Mouse (Mus musculus): ENCODE results near the gene Cela3b. TPM values are rescaled to one million over a fixed set of nuclear protein-coding genes. Genes with fewer than 3 reads are reported as not detected.
"Not testable (repeated sequence)": the region's sequence is repeated elsewhere in the genome, so short reads cannot be mapped to it uniquely, and the experiment has no call there.

Gene Cela3b
- total and polyA plus RNA-seq, 2 experiments from 2014 or later, result not detected

GRCm38 (mm10) chr4:137414936-137415335 is 15.4 kb downstream of the Cela3b start:
- H3K27me3 ChIP-seq (ENCODE audit: insufficient read depth, low read length), result no peaks in the 10 kb centered on the region
- WGBS, result 74% methylated on average over 1 of the region's 1 CpGs
- H3K36me3 ChIP-seq (ENCODE audit: insufficient read depth, low read length), result no peaks in the 10 kb centered on the region
- H3K4me1 ChIP-seq (ENCODE audit: insufficient read depth, low read length), result no peaks in the 10 kb centered on the region
- no peak overlapping the region for H3K4me2 ChIP-seq (ENCODE audit: low read depth, low read length, poor library complexity, severe bottlenecking)
- no peak overlapping the region for H3K27ac ChIP-seq (ENCODE audit: low read depth, low read length)
- H3K9me3 ChIP-seq (ENCODE audit: low read length), result no peaks in the 10 kb centered on the region
- no peak overlapping the region for H3K4me3 ChIP-seq (ENCODE audit: low read depth, low read length)
- ATAC-seq (ENCODE audit: low FRiP score) (no peak), DNase-seq (ENCODE audit: low spot score) (no peak)
- TF ChIP-seq CTCF (IDR thresholded peaks at IDR 0.05), result no peak
- H3K9ac ChIP-seq (replicated peaks; ENCODE audit: low read length, poor library complexity, severe bottlenecking), result no peak overlapping the region

GRCm38 (mm10) chr4:137412185-137412709 is 18.1 kb downstream of the Cela3b start:
- H3K27ac ChIP-seq (ENCODE audit: low read depth, low read length); ATAC-seq (ENCODE audit: low FRiP score); H3K9me3 ChIP-seq (ENCODE audit: low read length); DNase-seq (ENCODE audit: low spot score); H3K4me3 ChIP-seq (ENCODE audit: low read depth, low read length); H3K36me3 ChIP-seq (ENCODE audit: insufficient read depth, low read length); H3K9ac ChIP-seq (replicated peaks; ENCODE audit: low read length, poor library complexity, severe bottlenecking); H3K27me3 ChIP-seq (ENCODE audit: insufficient read depth, low read length); H3K4me2 ChIP-seq (ENCODE audit: low read depth, low read length, poor library complexity, severe bottlenecking); H3K4me1 ChIP-seq (ENCODE audit: insufficient read depth, low read length): not testable (repeated sequence)
- WGBS, result 88% methylated on average over 7 of the region's 7 CpGs

- no peak within 1 kb of the TSS for H3K4me3 ChIP-seq (ENCODE audit: low read depth, low read length)
- TF ChIP-seq CTCF (IDR thresholded peaks at IDR 0.05), result no peak
- H3K27me3 ChIP-seq (ENCODE audit: insufficient read depth, low read length), result no peaks in the 10 kb centered on the region
- no peak within 1 kb of the TSS for H3K27ac ChIP-seq (ENCODE audit: low read depth, low read length)
- DNase-seq (ENCODE audit: low spot score) (no peak), ATAC-seq (ENCODE audit: low FRiP score) (no peak)
- no peaks in the 10 kb centered on the region for H3K36me3 ChIP-seq (ENCODE audit: insufficient read depth, low read length)
- H3K9ac ChIP-seq (replicated peaks; ENCODE audit: low read length, poor library complexity, severe bottlenecking), result no peak within 1 kb of the TSS
- WGBS, result 89% methylated on average over 5 of the region's 5 CpGs
- no peak within 1 kb of the TSS for H3K4me2 ChIP-seq (ENCODE audit: low read depth, low read length, poor library complexity, severe bottlenecking)
- H3K9me3 ChIP-seq (ENCODE audit: low read length), result no peaks in the 10 kb centered on the region
- H3K4me1 ChIP-seq (ENCODE audit: insufficient read depth, low read length), result no peaks in the 10 kb centered on the region
Observed at GRCm38 (mm10) chr4:137409691-137410090, 20.6 kb downstream of the Cela3b start, which contains the start of gene Cela3a. Gene Cela3a (minus strand): TSS chr4:137409791.

- no peak overlapping the region for H3K4me2 ChIP-seq (ENCODE audit: low read depth, low read length, poor library complexity, severe bottlenecking)
- no peaks in the 10 kb centered on the region for H3K27me3 ChIP-seq (ENCODE audit: insufficient read depth, low read length)
- no peaks in the 10 kb centered on the region for H3K36me3 ChIP-seq (ENCODE audit: insufficient read depth, low read length)
- 89% methylated on average over 3 of the region's 3 CpGs for WGBS
- no peak overlapping the region for H3K9ac ChIP-seq (replicated peaks; ENCODE audit: low read length, poor library complexity, severe bottlenecking)
- no peak for TF ChIP-seq CTCF (IDR thresholded peaks at IDR 0.05)
- no peak for ATAC-seq (ENCODE audit: low FRiP score)
- H3K4me3 ChIP-seq (ENCODE audit: low read depth, low read length), result no peak overlapping the region
- H3K9me3 ChIP-seq (ENCODE audit: low read length), result no peaks in the 10 kb centered on the region
- DNase-seq (ENCODE audit: low spot score), result no peak
- H3K27ac ChIP-seq (ENCODE audit: low read depth, low read length), result no peak overlapping the region
- no peaks in the 10 kb centered on the region for H3K4me1 ChIP-seq (ENCODE audit: insufficient read depth, low read length)
Observed at GRCm38 (mm10) chr4:137405571-137405970, 24.8 kb downstream of the Cela3b start.

- no peak overlapping the region for H3K9ac ChIP-seq (replicated peaks; ENCODE audit: low read length, poor library complexity, severe bottlenecking)
- H3K27me3 ChIP-seq (ENCODE audit: insufficient read depth, low read length), result no peaks in the 10 kb centered on the region
- no peak for TF ChIP-seq CTCF (IDR thresholded peaks at IDR 0.05)
- WGBS, result 77% methylated on average over 15 of the region's 15 CpGs
- H3K4me3 ChIP-seq (ENCODE audit: low read depth, low read length), result no peak overlapping the region
- DNase-seq (ENCODE audit: low spot score), result peak; percentile 29
- H3K36me3 ChIP-seq (ENCODE audit: insufficient read depth, low read length), result no peaks in the 10 kb centered on the region
- no peak for ATAC-seq (ENCODE audit: low FRiP score)
- no peaks in the 10 kb centered on the region for H3K9me3 ChIP-seq (ENCODE audit: low read length)
- no peaks in the 10 kb centered on the region for H3K4me1 ChIP-seq (ENCODE audit: insufficient read depth, low read length)
- no peak overlapping the region for H3K4me2 ChIP-seq (ENCODE audit: low read depth, low read length, poor library complexity, severe bottlenecking)
- no peak overlapping the region for H3K27ac ChIP-seq (ENCODE audit: low read depth, low read length)
Observed at GRCm38 (mm10) chr4:137396641-137397525, 33.5 kb downstream of the Cela3b start.

Measured in midbrain, postnatal 0 days (tissue).